Mouse (Mus musculus): ENCODE measurements around the gene Pglyrp3. TPM values are rescaled to one million over a fixed set of nuclear protein-coding genes. Genes with fewer than 3 reads are reported as not detected.
"Not testable (repeated sequence)": the region's sequence is repeated elsewhere in the genome, so short reads cannot be mapped to it uniquely, and the experiment has no call there.

The Pglyrp3 gene
- 4.3 and 4.6 TPM in 2 replicates for polyA plus RNA-seq (2015; fragmentation: Nextera tagmentation; extraction: Ambion mirVana)

- DNase-seq (ENCODE audit: low spot score) (no peak), ATAC-seq (ENCODE audit: low FRiP score, low TSS enrichment) (no peak)
Measured at GRCm38 (mm10) chr3:92014283-92014682, at the start of gene Pglyrp3. TSS of gene Pglyrp3 (plus strand) at chr3:92014583.

DNA sequence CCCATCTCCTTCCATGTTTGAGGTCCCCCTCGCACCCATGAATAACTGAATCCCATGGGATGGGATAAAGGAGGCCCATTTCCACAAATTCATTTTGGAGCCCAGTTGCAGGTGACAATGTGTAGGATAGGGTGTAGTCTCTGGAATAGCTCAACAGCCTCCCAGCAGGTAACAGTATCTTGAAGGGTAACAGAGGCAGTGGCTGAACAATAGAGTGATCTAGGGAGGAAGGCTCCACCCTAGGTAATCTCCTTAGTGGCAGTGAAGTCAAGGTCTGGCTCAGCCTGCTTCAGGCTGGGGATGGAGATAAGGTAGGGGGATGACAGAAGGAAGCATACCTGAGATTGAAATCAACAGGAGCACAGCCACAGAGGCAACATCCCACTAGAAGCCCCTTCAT, 3.4 kb upstream of the Pglyrp3 start:
- no peak for DNase-seq (ENCODE audit: low spot score)
- no peak for TF ChIP-seq EP300 (optimal IDR thresholded peaks at IDR 0.05)
- TF ChIP-seq CTCF (IDR thresholded peaks at IDR 0.05; ENCODE audit: low read depth) = no peak
- no peak overlapping the region for H3K4me2 ChIP-seq (replicated peaks; ENCODE audit: low read depth)
- no peaks in the 10 kb centered on the region for H3K27me3 ChIP-seq (ENCODE audit: control insufficient read depth, insufficient read depth, low read length)
- 87% methylated on average over 1 of the region's 1 CpGs for WGBS
- H3K4me3 ChIP-seq (ENCODE audit: low read depth, low read length) = no peak overlapping the region
- no peak for ATAC-seq (ENCODE audit: low FRiP score, low TSS enrichment)
- no peaks in the 10 kb centered on the region for H3K9me3 ChIP-seq (ENCODE audit: control insufficient read depth, low read length)
- H3K27ac ChIP-seq (replicated peaks) = no peak overlapping the region
- H3K9ac ChIP-seq (ENCODE audit: low read length) = no peak overlapping the region
- no peaks in the 10 kb centered on the region for H3K4me1 ChIP-seq (replicated peaks; ENCODE audit: control insufficient read depth, insufficient read depth)
- no peaks in the 10 kb centered on the region for H3K36me3 ChIP-seq (ENCODE audit: control insufficient read depth, insufficient read depth, low read length)

More at GRCm38 (mm10) chr3:92014283-92014682, at the start of gene Pglyrp3:
- H3K4me1 ChIP-seq (replicated peaks; ENCODE audit: control insufficient read depth, insufficient read depth) = no peaks in the 10 kb centered on the region
- TF ChIP-seq CTCF (IDR thresholded peaks at IDR 0.05; ENCODE audit: low read depth) = no peak
- H3K4me2 ChIP-seq (replicated peaks; ENCODE audit: low read depth) = no peak within 1 kb of the TSS
- H3K27ac ChIP-seq (replicated peaks) = no peak within 1 kb of the TSS
- H3K36me3 ChIP-seq (ENCODE audit: control insufficient read depth, insufficient read depth, low read length) = no peaks in the 10 kb centered on the region
- no peaks in the 10 kb centered on the region for H3K27me3 ChIP-seq (ENCODE audit: control insufficient read depth, insufficient read depth, low read length)
- H3K9ac ChIP-seq (ENCODE audit: low read length) = no peak within 1 kb of the TSS
- no peaks in the 10 kb centered on the region for H3K9me3 ChIP-seq (ENCODE audit: control insufficient read depth, low read length)
- no peak within 1 kb of the TSS for H3K4me3 ChIP-seq (ENCODE audit: low read depth, low read length)
- whole genome bisulfite sequencing = 76% methylated on average over 1 of the region's 1 CpGs

GRCm38 (mm10) chr3:92024541-92024940, 10.2 kb downstream of the Pglyrp3 start:
- DNase-seq (ENCODE audit: low spot score); H3K36me3 ChIP-seq (ENCODE audit: control insufficient read depth, insufficient read depth, low read length); H3K27ac ChIP-seq (replicated peaks); H3K9ac ChIP-seq (ENCODE audit: low read length); H3K9me3 ChIP-seq (ENCODE audit: control insufficient read depth, low read length); H3K4me1 ChIP-seq (replicated peaks; ENCODE audit: control insufficient read depth, insufficient read depth); H3K4me3 ChIP-seq (ENCODE audit: low read depth, low read length); H3K27me3 ChIP-seq (ENCODE audit: control insufficient read depth, insufficient read depth, low read length); ATAC-seq (ENCODE audit: low FRiP score, low TSS enrichment): not testable (repeated sequence)
- 0 out of 2 replicates have a peak overlapping the region, but pooled peaks have one; percentile 3 for H3K4me2 ChIP-seq (replicated peaks; ENCODE audit: low read depth)
- WGBS = 60% methylated on average over 24 of the region's 24 CpGs

DNA sequence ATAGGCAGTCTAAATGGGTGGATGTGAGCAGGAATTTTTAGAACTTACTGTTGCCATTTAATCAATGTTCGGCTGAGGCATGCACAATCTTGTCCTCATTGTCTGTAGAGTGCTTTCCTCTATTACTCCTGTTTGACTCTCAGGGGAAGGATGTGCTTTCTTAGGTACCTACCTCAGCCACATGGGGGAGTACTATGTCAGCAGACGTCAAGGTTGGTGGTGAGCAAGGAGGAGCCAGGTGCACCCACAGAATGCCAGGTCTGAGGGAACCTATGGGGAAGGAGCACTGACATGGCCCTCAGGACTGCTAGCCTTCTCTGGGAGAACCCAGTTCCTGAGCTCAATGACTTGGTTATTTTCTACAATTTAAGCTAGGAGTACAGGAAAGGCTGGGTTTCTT, 18.8 kb downstream of the Pglyrp3 start:
- no peak for TF ChIP-seq EP300 (optimal IDR thresholded peaks at IDR 0.05)
- peak; percentile 58 for TF ChIP-seq CTCF (IDR thresholded peaks at IDR 0.05; ENCODE audit: low read depth)
- no peak overlapping the region for H3K4me2 ChIP-seq (replicated peaks; ENCODE audit: low read depth)
- H3K4me1 ChIP-seq (replicated peaks; ENCODE audit: control insufficient read depth, insufficient read depth) = no peaks in the 10 kb centered on the region
- DNase-seq (ENCODE audit: low spot score) (no peak), ATAC-seq (ENCODE audit: low FRiP score, low TSS enrichment) (peak; percentile 42; the same call in 1 of the 2 replicates)
- H3K9me3 ChIP-seq (ENCODE audit: control insufficient read depth, low read length) = no peaks in the 10 kb centered on the region
- H3K27me3 ChIP-seq (ENCODE audit: control insufficient read depth, insufficient read depth, low read length) = no peaks in the 10 kb centered on the region
- 32% methylated on average over 2 of the region's 2 CpGs for WGBS
- no peak overlapping the region for H3K4me3 ChIP-seq (ENCODE audit: low read depth, low read length)
- H3K36me3 ChIP-seq (ENCODE audit: control insufficient read depth, insufficient read depth, low read length) = no peaks in the 10 kb centered on the region
- no peak overlapping the region for H3K9ac ChIP-seq (ENCODE audit: low read length)
- peak overlapping the region; percentile 67; the same call in 1 of the 2 replicates for H3K27ac ChIP-seq (replicated peaks)

DNA sequence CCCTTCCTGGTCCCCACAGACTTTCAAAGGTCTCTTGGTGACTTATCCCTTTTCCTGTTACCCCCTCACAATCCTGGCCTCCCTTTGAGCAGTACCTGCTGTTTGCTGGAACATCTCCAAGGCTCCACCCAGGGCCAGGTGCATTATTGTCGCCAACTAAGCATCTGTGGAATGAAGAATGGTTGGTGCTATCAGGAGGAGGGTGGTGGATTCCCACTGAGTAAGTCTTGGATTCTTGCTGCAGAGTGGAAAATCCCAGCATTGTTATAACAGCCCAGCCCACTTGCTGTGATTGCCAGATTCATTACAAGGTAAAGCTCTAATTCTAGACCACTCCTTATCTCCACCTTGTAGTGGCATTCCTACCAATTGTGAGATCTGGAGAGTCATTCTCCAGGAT, 19.5 kb downstream of the Pglyrp3 start:
- TF ChIP-seq CTCF (IDR thresholded peaks at IDR 0.05; ENCODE audit: low read depth) (no peak), EP300 (optimal IDR thresholded peaks at IDR 0.05) (no peak)
- H3K4me3 ChIP-seq (ENCODE audit: low read depth, low read length) = no peak overlapping the region
- H3K4me1 ChIP-seq (replicated peaks; ENCODE audit: control insufficient read depth, insufficient read depth) = no peaks in the 10 kb centered on the region
- H3K27ac ChIP-seq (replicated peaks) = peak overlapping the region; percentile 69
- H3K36me3 ChIP-seq (ENCODE audit: control insufficient read depth, insufficient read depth, low read length) = no peaks in the 10 kb centered on the region
- DNase-seq (ENCODE audit: low spot score) (no peak), ATAC-seq (ENCODE audit: low FRiP score, low TSS enrichment) (peak; percentile 56; the same call in 1 of the 2 replicates)
- WGBS = 16% methylated on average over 1 of the region's 1 CpGs
- H3K27me3 ChIP-seq (ENCODE audit: control insufficient read depth, insufficient read depth, low read length) = no peaks in the 10 kb centered on the region
- H3K9me3 ChIP-seq (ENCODE audit: control insufficient read depth, low read length) = no peaks in the 10 kb centered on the region
- H3K4me2 ChIP-seq (replicated peaks; ENCODE audit: low read depth) = no peak overlapping the region
- no peak overlapping the region for H3K9ac ChIP-seq (ENCODE audit: low read length)

GRCm38 (mm10) chr3:92050382-92051054, 36.1 kb downstream of the Pglyrp3 start:
- no peak for TF ChIP-seq EP300 (optimal IDR thresholded peaks at IDR 0.05)
- peak; percentile 82 for TF ChIP-seq CTCF (IDR thresholded peaks at IDR 0.05; ENCODE audit: low read depth)
- Histone ChIP-seq H3K9me3 (ENCODE audit: control insufficient read depth, low read length) (no peaks in the 10 kb centered on the region), H3K9ac (ENCODE audit: low read length) (no peak overlapping the region), H3K4me2 (replicated peaks; ENCODE audit: low read depth) (no peak overlapping the region), H3K4me3 (ENCODE audit: low read depth, low read length) (no peak overlapping the region), H3K4me1 (replicated peaks; ENCODE audit: control insufficient read depth, insufficient read depth) (no peaks in the 10 kb centered on the region), H3K36me3 (ENCODE audit: control insufficient read depth, insufficient read depth, low read length) (no peaks in the 10 kb centered on the region), H3K27ac (replicated peaks) (no peak overlapping the region), H3K27me3 (ENCODE audit: control insufficient read depth, insufficient read depth, low read length) (no peaks in the 10 kb centered on the region)
- DNase-seq (ENCODE audit: low spot score) (no peak), ATAC-seq (ENCODE audit: low FRiP score, low TSS enrichment) (no peak)
- 47% methylated on average over 6 of the region's 6 CpGs for WGBS

Data from stomach, postnatal 0 days (tissue).